Mouse (Mus musculus) left cerebral cortex, postnatal 4 days (tissue): ENCODE data around the gene Osgin1. TPM values are rescaled to one million over a fixed set of nuclear protein-coding genes. Genes with fewer than 3 reads are reported as not detected.

Experiments used
- DNase-seq: peaks from one replicate; pipeline ENCODE4 v3.0.0-alpha.2; 2022
- intact Hi-C: fragments of 180-260 bp; cut with DNase I; formaldehyde crosslinking; loops from one replicate; pipeline ENCODE4 v1.15.1; 2025
- total RNA-seq, 2 experiments: library from RNA; stranded (reverse); gene quantifications; 2 replicates each; pipeline ENCODE4 v1.2.3; 2021

Osgin1 gene
- total RNA-seq: under 1 TPM in 1 of 2 experiments, not detected in 1; 0.30 TPM

- intact Hi-C loops: loop anchor here (10.0 kb wide), 1 partner anchor 341 kb away; the partner anchor contains the start of gene Tldc1
- no peak for DNase-seq
These were observed at the start of gene Osgin1 for GRCm38 (mm10) chr8:119433582-119434174. Gene Osgin1, plus strand, starts transcription at chr8:119434124.

GRCm38 (mm10) chr8:119384478-119384877 is 49.4 kb upstream of the Osgin1 start:
- intact Hi-C loops: loop anchor here (10.0 kb wide), 1 partner anchor 1750 kb away; no protein-coding TSS in a partner anchor
- peak; percentile 68 for DNase-seq

- intact Hi-C loops: loop anchor here (10.0 kb wide), 1 partner anchor 1751 kb away; no protein-coding TSS in a partner anchor
- no peak for DNase-seq
These were observed 48.1 kb upstream of the Osgin1 start for GRCm38 (mm10) chr8:119385854-119386253.

GRCm38 (mm10) chr8:119386988-119387387 is 46.9 kb upstream of the Osgin1 start:
- intact Hi-C loops: loop anchor here (10.0 kb wide), 1 partner anchor 1752 kb away; no protein-coding TSS in a partner anchor

GRCm38 (mm10) chr8:119394097-119394496 is 39.8 kb upstream of the Osgin1 start:
- intact Hi-C loops: no loop called here
- no peak for DNase-seq

More at GRCm38 (mm10) chr8:119386988-119387387, 46.9 kb upstream of the Osgin1 start:
- no peak for DNase-seq

GRCm38 (mm10) chr8:119394524-119395026 is 39.3 kb upstream of the Osgin1 start, which contains the start of gene Mlycd:
Gene Mlycd, plus strand, starts transcription at chr8:119394878.
- intact Hi-C loops: no loop called here
- DNase-seq: peak; percentile 97

GRCm38 (mm10) chr8:119395072-119395950 is 38.6 kb upstream of the Osgin1 start:
- intact Hi-C loops: no loop called here
- no peak for DNase-seq

- intact Hi-C loops: no loop called here
These were observed 35.4 kb upstream of the Osgin1 start for GRCm38 (mm10) chr8:119398558-119398957.

GRCm38 (mm10) chr8:119399255-119399654 is 34.7 kb upstream of the Osgin1 start:
- DNase-seq: no peak
- intact Hi-C loops: no loop called here

More at GRCm38 (mm10) chr8:119398558-119398957, 35.4 kb upstream of the Osgin1 start:
- no peak for DNase-seq

GRCm38 (mm10) chr8:119400122-119400671 is 33.7 kb upstream of the Osgin1 start:
- intact Hi-C loops: no loop called here

GRCm38 (mm10) chr8:119400904-119401303 is 33.0 kb upstream of the Osgin1 start:
- no peak for DNase-seq
- intact Hi-C loops: no loop called here

More at GRCm38 (mm10) chr8:119400122-119400671, 33.7 kb upstream of the Osgin1 start:
- DNase-seq: no peak

- intact Hi-C loops: no loop called here
- DNase-seq: no peak
These were observed 30.0 kb upstream of the Osgin1 start for GRCm38 (mm10) chr8:119403912-119404311.

GRCm38 (mm10) chr8:119404648-119405047 is 29.3 kb upstream of the Osgin1 start:
- DNase-seq: no peak
- intact Hi-C loops: no loop called here

GRCm38 (mm10) chr8:119408311-119408710 is 25.6 kb upstream of the Osgin1 start:
- intact Hi-C loops: no loop called here
- DNase-seq: no peak

- no peak for DNase-seq
- intact Hi-C loops: no loop called here
These were observed 21.7 kb upstream of the Osgin1 start for GRCm38 (mm10) chr8:119412037-119412734.

- intact Hi-C loops: no loop called here
- peak; percentile 82 for DNase-seq
These were observed 21.0 kb upstream of the Osgin1 start for GRCm38 (mm10) chr8:119412735-119413498.

GRCm38 (mm10) chr8:119413605-119414004 is 20.3 kb upstream of the Osgin1 start:
- intact Hi-C loops: no loop called here
- DNase-seq: no peak

GRCm38 (mm10) chr8:119420318-119420717 is 13.6 kb upstream of the Osgin1 start:
- DNase-seq: no peak
- intact Hi-C loops: no loop called here

GRCm38 (mm10) chr8:119421603-119422122 is 12.3 kb upstream of the Osgin1 start:
- no peak for DNase-seq
- intact Hi-C loops: no loop called here
